Mouse (Mus musculus) embryonic facial prominence, embryonic 11.5 days (tissue): ENCODE measurements at regions not wholly inside any gene's neighbourhood (a gene's known extent, or its start where the extent isn't known, plus 50 kb on each side); places are given as distances from the start of the nearest gene placed in this dataset.

Experiments used
- ATAC-seq: fragments of 200-750 bp; cut with Nextera tagmentation; replicated peaks from 2 replicates; pipeline ENCODE4 v1.8.0; 2017; ENCODE audit warnings: low read depth; ENCODE audit not compliant: insufficient number of reproducible peaks, low FRiP score, low TSS enrichment
- DNase-seq: peaks from one replicate; pipeline ENCODE4 v3.0.0-alpha.2; 2015; ENCODE audit warnings: low spot score
- H3K27ac ChIP-seq: fragments of 300-500 bp; sonication (generic); replicated peaks from 2 replicates; pipeline ENCODE4 v1.5.1; 2014; ENCODE audit warnings: mild to moderate bottlenecking, low read depth, low read length, control low read depth
- H3K27me3 ChIP-seq: fragments of 300-500 bp; sonication (generic); 2 replicates; pipeline ENCODE4 v1.6.1; 2014; ENCODE audit warnings: mild to moderate bottlenecking, low read length, moderate library complexity, mixed read lengths; ENCODE audit not compliant: control insufficient read depth, insufficient read depth
- H3K36me3 ChIP-seq: fragments of 300-500 bp; sonication (generic); replicated peaks from 2 replicates; pipeline ENCODE4 v1.6.1; 2014; ENCODE audit warnings: low read depth, mild to moderate bottlenecking, low read length, moderate library complexity, mixed read lengths; ENCODE audit not compliant: control insufficient read depth, insufficient read depth
- H3K4me1 ChIP-seq: fragments of 300-500 bp; sonication (generic); 2 replicates; pipeline ENCODE4 v1.6.1; 2014; ENCODE audit warnings: low read length, mixed read lengths; ENCODE audit not compliant: control insufficient read depth, insufficient read depth
- H3K4me2 ChIP-seq: fragments of 300-500 bp; sonication (generic); 2 replicates; pipeline ENCODE4 v1.6.1; 2014; ENCODE audit warnings: low read depth, mild to moderate bottlenecking, control low read depth, low read length, moderate library complexity
- H3K4me3 ChIP-seq: fragments of 300-500 bp; sonication (generic); 2 replicates; pipeline ENCODE4 v1.5.1; 2014; ENCODE audit warnings: low read depth, low read length, control low read depth
- H3K9ac ChIP-seq: fragments of 300-500 bp; sonication (generic); replicated peaks from 2 replicates; pipeline ENCODE4 v1.6.1; 2014; ENCODE audit warnings: mild to moderate bottlenecking, control low read depth, low read length
- H3K9me3 ChIP-seq: fragments of 300-500 bp; sonication (generic); replicated peaks from 2 replicates; pipeline ENCODE4 v1.6.1; 2016; ENCODE audit warnings: mild to moderate bottlenecking, low read length, inconsistent platforms, mixed read lengths; ENCODE audit not compliant: control insufficient read depth
- WGBS: fragments of 180-500 bp; shearing (Covaris S2); extraction: QIAGEN DNeasy Blood & Tissue Kit; methylation state at CpG from one replicate; pipeline ENCODE4 v1.1.7; 2014; 5-methylcytosine and 5-hydroxymethylcytosine counted together

DNA sequence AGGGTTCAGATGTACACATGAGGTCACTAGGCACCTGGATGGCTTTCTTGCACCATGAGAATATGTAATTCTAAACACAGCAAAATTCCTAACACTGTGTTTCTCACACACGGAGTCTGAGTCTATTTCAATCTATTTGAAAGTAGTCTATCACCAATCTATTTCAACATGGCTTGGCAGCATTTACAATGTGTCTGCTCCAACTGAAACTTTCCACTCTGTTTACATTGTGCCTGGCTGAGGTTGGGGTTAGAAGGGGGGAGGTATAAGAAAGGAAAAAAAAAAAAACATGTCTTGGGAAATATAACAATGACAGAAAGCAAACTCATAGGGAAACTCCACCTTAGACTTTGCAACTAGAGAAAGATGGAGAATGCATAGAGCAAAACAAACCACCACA lies 602.9 kb upstream of the Arid1b start:
- Histone ChIP-seq H3K36me3 (no peaks in the 10 kb centered on the region), H3K9me3 (no peaks in the 10 kb centered on the region), H3K4me3 (no peak overlapping the region), H3K9ac (no peak overlapping the region), H3K27me3 (no peaks in the 10 kb centered on the region), H3K27ac (no peak overlapping the region), H3K4me2 (no peak overlapping the region), H3K4me1 (no peaks in the 10 kb centered on the region)
- WGBS: 79% methylated on average over 1 of the region's 1 CpGs
- ATAC-seq (no peak), DNase-seq (no peak)

DNA sequence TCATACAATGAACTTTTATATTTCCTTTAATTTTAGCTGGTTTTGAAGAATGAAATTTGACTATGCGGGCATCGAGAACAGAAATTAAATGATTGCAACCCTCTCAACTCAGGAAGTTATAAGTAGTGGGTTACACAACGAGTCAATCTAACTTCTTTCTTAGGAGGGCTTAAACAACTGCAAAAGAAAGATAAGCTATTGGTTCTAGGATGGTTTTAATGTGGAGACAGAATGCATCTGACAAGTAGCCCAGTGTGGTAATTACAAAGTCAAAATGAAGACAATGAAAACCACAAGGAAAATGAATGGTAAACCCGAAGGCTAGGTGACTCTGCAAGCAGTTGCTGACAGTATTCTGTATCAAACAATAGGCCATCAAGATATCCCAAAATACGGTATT lies 598.0 kb upstream of the Arid1b start:
- no peaks in the 10 kb centered on the region for H3K27me3 ChIP-seq
- no peak overlapping the region for H3K4me2 ChIP-seq
- no peak overlapping the region for H3K4me3 ChIP-seq
- no peaks in the 10 kb centered on the region for H3K4me1 ChIP-seq
- no peak for ATAC-seq
- H3K36me3 ChIP-seq: no peaks in the 10 kb centered on the region
- no peaks in the 10 kb centered on the region for H3K9me3 ChIP-seq
- H3K9ac ChIP-seq: no peak overlapping the region
- no peak for DNase-seq
- 82% methylated on average over 5 of the region's 5 CpGs for WGBS
- no peak overlapping the region for H3K27ac ChIP-seq

GRCm38 (mm10) chr17:4417686-4418085 lies 576.4 kb upstream of the Arid1b start:
- Histone ChIP-seq H3K27ac (no peak overlapping the region), H3K36me3 (no peaks in the 10 kb centered on the region), H3K4me3 (no peak overlapping the region), H3K9me3 (no peaks in the 10 kb centered on the region), H3K4me2 (no peak overlapping the region), H3K9ac (no peak overlapping the region), H3K4me1 (no peaks in the 10 kb centered on the region), H3K27me3 (no peaks in the 10 kb centered on the region)
- WGBS: 88% methylated on average over 5 of the region's 5 CpGs
- DNase-seq (no peak), ATAC-seq (no peak)

GRCm38 (mm10) chr17:4424451-4425168 lies 569.5 kb upstream of the Arid1b start:
- no peaks in the 10 kb centered on the region for H3K4me1 ChIP-seq
- DNase-seq: no peak
- no peak for ATAC-seq
- H3K27ac ChIP-seq: no peak overlapping the region
- 71% methylated on average over 6 of the region's 6 CpGs for WGBS
- H3K9ac ChIP-seq: no peak overlapping the region
- no peak overlapping the region for H3K4me3 ChIP-seq
- H3K9me3 ChIP-seq: no peaks in the 10 kb centered on the region
- no peak overlapping the region for H3K4me2 ChIP-seq
- H3K27me3 ChIP-seq: no peaks in the 10 kb centered on the region
- H3K36me3 ChIP-seq: no peaks in the 10 kb centered on the region

GRCm38 (mm10) chr17:4425342-4425741 lies 568.8 kb upstream of the Arid1b start:
- H3K4me1 ChIP-seq: no peaks in the 10 kb centered on the region
- no peaks in the 10 kb centered on the region for H3K36me3 ChIP-seq
- H3K9me3 ChIP-seq: no peaks in the 10 kb centered on the region
- H3K4me3 ChIP-seq: no peak overlapping the region
- no peak overlapping the region for H3K27ac ChIP-seq
- ATAC-seq (no peak), DNase-seq (no peak)
- H3K4me2 ChIP-seq: no peak overlapping the region
- H3K27me3 ChIP-seq: no peaks in the 10 kb centered on the region
- 81% methylated on average over 2 of the region's 2 CpGs for WGBS
- no peak overlapping the region for H3K9ac ChIP-seq

DNA sequence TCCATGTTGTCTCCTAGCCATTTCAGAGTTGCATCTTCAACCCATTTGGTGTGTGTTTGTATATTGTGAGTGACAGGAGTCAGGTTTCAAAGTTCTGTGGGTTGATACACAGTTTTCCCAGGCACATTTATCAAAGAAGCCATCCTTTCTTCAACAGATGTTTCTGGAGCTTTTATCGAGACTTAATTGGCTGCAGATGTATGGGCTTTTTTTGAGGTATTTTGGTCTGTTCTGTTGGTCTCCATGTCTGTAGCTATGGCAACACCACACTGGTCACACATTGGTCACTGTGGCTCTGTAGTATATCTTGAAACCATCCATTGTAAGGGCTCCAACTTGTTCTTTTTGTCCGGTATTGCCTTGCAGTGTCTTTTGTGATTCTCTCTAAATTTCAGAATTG lies 565.1 kb upstream of the Arid1b start:
- Histone ChIP-seq H3K9me3 (no peaks in the 10 kb centered on the region), H3K4me1 (no peaks in the 10 kb centered on the region), H3K27ac (no peak overlapping the region), H3K4me3 (no peak overlapping the region), H3K4me2 (no peak overlapping the region), H3K27me3 (no peaks in the 10 kb centered on the region), H3K9ac (no peak overlapping the region), H3K36me3 (no peaks in the 10 kb centered on the region)
- ATAC-seq (no peak), DNase-seq (peak; percentile 81)
- 55% methylated on average over 2 of the region's 2 CpGs for WGBS

- WGBS: 92% methylated on average over 1 of the region's 1 CpGs
- ATAC-seq (no peak), DNase-seq (no peak)
- Histone ChIP-seq H3K4me1 (no peaks in the 10 kb centered on the region), H3K36me3 (no peaks in the 10 kb centered on the region), H3K27ac (no peak overlapping the region), H3K27me3 (no peaks in the 10 kb centered on the region), H3K4me3 (no peak overlapping the region), H3K4me2 (no peak overlapping the region), H3K9ac (no peak overlapping the region), H3K9me3 (no peaks in the 10 kb centered on the region)
These were observed 548.5 kb upstream of the Arid1b start for GRCm38 (mm10) chr17:4445606-4446005.

DNA sequence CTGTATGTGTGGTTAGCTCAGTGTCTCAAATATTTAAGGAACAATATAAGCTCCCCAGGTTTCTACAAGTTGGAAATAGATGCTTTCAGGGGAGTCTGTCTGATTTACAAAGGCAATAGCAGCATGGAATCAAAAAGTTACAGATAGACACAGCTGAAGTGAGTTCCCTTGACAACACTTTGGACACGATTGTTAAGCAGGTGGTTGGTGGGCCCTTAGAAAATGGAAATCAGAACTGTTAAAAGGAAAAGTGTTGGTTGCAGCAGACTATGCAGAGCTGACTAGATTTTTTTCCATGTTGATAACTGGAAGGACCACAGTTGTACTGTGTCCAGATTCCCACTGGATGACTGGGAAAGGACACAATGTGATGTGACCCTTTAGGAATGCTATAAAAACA lies 536.6 kb upstream of the Arid1b start:
- Histone ChIP-seq H3K4me1 (no peaks in the 10 kb centered on the region), H3K4me3 (no peak overlapping the region), H3K27me3 (no peaks in the 10 kb centered on the region), H3K9ac (no peak overlapping the region), H3K36me3 (no peaks in the 10 kb centered on the region), H3K27ac (no peak overlapping the region), H3K4me2 (no peak overlapping the region), H3K9me3 (no peaks in the 10 kb centered on the region)
- no peak for ATAC-seq
- 85% methylated on average over 1 of the region's 1 CpGs for WGBS
- DNase-seq: no peak
